Mouse (Mus musculus) G1E-ER4 (cell line): ENCODE data around the gene Wapl. TPM values are rescaled to one million over a fixed set of nuclear protein-coding genes. Genes with fewer than 3 reads are reported as not detected.

Experiments used
- GATA1 ChIP-seq: IDR thresholded peaks from one replicate; pipeline ENCODE4 v1.8.0; 2012; ENCODE audit warnings: low read length, inconsistent platforms
- polyA plus RNA-seq: library from polyadenylated mRNA; stranded (reverse); fragments of >175 nt; gene quantifications from 2 replicates; pipeline ENCODE4 v1.2.3, GENCODE M21; 2012

Gene Wapl
- 22.5 and 33.9 TPM in 2 replicates for polyA plus RNA-seq

DNA sequence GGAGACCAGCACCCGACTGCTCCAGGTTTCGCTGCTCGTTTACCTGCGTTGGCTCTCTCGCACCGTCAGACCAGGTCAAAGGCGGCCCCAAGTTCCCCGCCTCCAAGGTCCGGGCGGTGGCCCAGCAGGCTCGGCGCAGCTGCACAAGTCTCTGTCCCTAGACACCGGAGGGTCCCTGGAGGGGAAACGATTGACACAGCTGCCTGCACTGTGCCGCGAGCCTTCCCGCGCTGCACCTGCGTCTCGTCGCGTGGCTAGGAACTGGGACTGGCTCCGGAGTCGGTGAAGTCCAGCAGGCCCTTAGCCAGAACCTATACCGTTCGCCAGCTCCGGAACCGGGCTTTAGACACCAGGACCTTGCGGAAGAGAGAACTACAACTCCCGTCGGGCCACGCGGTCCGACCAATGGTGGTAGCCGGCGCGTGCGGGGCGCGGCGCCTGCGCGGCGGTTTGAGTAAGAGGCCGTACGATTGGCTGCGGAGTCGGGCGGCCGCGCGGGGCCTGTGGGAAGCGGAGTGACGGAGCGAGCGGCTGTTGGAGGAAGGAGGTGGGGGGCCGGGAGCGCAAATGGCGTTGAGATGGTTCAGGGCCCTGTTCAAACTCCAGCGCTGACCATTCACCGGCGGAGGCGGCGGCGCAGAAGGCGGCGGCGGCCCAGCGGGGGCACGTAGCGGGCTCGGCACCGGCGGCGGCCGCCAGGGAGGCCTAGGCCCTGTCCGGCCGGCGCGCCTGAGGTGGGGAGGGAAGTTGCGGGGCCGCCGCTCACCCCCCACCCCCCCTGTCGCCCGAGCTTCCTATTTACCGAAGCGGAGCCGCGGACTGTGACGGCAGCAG lies at the start of gene Wapl:
Gene Wapl, plus strand, starts transcription at position 534 of the 834 bp plus-strand sequence.
- no peak for TF ChIP-seq GATA1

DNA sequence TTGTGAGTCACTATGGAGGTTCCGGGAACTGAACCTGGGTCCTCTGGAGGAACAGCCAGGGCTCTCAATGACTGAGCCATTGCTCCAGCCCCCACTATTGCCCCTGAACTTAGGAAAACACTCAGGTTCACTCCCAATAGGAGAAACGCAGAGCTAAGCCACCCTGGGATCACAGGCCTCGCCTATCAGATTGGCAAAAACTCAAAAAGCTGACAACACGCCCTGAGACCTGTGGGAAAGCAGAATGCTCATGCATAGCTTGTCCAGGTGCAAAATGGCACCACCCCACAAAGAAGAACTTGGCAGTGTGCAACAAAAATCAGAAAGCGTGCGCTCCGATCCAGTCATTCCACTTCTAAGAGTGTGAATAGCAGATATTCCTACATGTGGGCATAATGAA lies 46.9 kb upstream of the Wapl start:
- no peak for TF ChIP-seq GATA1

DNA sequence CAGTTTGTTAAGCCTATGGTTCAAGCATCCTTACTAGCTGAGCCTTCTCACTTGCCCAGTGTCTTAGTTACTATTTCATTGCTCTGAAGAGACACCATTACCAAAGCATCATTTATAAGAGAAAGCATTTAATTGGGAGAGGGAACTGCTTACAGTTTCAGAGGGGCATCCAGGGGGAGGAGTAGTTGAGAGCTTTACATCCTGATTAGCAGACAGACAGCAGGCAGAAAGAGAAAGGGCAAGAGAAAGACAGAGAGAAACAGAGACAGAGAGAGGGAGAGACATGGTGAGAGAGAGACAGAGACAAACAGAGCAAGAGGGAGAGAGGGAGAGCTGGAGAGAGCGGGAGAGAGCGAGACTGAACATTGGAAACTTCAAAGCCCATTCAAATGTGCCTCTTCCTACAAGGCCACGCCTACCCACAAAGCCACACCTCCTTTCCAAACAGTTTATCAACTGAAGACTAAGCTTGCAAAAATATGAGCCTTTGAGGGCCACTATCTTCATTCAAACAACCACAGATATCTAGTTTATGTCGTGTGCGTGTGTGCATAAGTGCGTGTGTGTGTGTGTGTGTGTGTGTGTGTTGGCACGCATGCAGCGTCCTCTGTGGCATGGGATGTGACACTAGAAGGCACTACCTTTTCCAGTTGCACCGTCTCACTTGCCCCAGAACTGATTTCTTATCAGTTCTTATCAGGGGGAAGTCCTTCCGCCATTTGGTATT lies 40.8 kb upstream of the Wapl start:
- no peak for TF ChIP-seq GATA1

DNA sequence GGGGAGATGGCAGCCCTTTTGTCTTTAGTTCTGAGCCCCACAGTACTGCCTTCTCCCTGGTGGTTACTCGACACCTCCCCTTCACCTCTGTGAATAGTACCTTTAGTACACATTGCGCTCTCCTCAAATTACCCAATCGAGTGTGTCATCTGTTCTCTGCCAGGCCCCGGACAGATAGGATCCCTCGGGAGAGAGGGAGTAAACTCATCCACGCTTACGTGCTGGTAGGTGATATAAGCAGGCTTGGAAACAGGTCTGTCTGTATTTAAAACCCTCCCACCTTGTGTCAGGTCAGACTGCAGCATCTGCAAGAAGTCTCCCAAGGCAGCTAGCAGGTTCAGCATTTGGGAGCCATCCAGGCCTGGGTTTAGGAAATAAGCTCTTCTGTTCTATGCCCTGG lies 38.5 kb upstream of the Wapl start:
- TF ChIP-seq GATA1, result no peak

DNA sequence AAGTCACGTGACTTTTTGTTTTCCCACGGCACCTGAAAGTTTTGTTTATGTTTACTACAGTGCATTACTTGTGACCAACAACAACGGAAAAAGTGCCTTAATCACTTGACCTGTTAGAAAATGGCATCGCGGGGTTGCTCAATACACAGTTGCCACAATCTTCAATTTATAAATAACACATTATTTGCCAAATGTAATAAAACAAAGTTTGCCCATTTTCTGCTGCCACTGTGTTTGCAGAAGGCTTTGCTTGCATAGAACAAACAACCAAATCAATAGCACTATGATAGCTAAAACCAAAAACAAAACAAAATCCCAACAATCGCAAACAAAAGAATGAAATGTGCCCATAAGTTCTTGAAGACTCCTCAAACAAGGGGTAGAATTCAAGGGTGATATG lies 38.0 kb upstream of the Wapl start:
- TF ChIP-seq GATA1, result no peak

DNA sequence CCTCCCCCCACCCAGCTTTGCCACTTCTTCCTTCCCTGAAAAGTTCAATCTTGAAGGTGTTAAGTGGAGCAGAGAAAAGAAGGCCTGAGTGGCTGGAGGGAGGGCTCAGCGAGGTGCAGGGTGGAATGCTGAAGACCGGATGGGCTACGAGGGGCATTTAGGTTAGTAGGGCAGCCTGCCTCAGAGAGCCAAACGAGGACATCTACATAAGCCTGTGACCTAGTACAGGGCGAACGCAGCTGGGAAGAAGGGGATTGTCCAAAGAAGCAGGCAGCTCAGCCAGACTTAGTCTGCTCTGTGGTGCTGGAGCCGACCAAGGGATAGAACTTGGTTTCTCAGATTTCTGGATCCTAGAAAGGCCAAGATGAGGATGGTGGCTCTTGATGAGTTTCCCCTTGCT lies 29.6 kb upstream of the Wapl start:
- no peak for TF ChIP-seq GATA1

DNA sequence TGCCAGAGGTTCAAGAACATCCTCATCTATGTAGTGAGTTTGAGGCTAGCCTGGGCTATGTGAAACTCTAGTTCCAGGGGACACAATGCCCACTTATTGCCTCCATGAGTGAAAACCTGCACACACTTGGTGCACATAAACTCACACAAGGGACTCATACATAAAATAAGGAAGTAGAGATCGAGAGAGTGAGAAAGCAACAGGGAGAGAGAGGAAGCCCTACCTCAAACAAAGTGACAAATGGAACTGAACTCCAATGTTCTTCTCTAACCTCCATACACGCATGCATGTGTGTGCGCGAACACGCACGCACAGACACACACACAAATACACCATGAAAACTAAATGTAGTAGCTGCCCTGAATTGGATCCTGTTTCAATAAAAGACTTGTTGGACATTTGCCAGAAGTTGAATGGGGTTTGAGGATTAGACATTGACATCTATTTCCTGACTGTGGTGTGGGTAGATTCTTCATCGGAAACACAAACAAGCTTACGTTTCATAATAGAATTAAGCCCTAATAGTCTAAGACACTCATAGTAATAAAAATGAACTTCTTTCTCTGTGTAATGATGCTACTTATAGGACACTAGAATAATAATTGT lies 25.8 kb upstream of the Wapl start:
- TF ChIP-seq GATA1, result no peak

DNA sequence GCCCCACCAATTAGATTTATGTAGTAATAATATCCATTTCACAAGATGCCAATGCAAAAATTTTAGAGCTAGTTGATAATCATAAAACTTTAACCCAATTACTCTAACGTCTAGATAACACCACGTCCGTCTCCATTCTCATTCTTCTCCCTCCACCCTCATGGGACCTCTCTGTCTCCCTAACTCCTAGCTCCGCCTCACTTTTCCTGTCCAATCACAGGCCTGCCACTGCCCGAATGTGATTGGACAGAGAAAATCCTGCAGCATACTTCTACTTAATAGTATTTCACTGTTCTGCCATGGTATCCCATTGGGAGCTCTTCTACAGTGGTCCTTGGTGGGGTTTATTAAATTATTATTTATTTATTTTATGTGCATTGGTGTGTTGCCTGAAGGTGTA lies 16.6 kb upstream of the Wapl start:
- no peak for TF ChIP-seq GATA1

DNA sequence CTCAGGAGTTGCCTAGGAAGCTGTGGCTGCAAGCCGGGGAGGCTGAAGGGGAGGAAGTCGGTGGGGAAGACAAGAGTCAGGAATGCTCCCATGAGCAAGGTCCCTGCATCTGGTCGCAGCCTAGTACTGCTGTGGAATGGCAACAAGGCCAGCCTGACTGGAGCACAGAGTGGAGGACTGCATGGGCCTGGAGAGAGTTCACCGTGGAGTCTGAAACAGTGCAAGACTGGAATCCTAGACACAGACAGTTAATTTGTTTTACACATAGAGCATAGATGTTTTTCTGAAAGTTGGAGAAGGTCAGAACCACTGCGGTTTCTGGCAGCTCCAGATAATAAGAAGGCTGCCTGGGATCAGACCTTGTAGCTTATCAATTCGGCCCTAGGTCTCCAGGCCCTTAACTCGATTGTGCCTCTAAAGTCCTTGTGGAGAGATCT lies 13.4 kb upstream of the Wapl start:
- peak; percentile 93 for TF ChIP-seq GATA1

DNA sequence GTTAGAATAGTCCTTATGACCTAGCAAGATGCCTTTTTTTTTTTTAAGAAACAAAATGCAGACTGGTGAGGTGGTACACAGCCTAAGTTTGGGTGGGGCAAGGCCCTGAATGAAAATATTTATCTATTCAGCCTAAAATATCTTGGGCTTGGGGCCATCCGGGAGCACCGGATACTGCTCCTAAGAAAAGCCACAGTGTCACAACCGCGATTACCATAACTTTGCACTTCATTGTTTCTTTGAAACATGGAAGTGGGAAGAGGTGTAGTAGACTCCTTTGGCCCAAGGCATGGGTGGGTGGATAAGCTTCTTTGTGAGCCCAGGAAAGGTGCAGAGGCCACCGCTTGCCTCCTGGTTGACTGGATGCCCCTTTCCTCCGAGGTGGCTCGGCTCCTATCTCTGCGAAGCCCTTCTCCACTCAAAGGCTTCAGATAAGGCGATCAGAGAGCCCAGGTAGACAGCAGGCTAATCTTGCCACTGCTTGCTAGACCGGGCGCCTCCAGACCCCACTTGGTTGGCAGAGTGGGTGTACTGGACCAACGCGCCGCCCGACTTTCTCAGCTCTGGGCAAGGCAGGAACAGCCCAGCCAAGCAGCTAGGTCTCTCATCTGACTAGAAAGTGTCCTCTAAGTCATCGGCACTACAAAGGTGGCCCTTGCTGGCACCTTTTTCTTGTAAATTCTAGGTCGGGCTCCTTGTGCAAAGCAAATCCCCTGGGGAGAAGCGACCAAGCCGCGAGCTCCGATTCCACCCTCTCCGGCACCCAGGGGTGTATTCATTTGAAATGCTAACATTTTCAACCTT lies 12.7 kb upstream of the Wapl start:
- peak; percentile 1 for TF ChIP-seq GATA1

DNA sequence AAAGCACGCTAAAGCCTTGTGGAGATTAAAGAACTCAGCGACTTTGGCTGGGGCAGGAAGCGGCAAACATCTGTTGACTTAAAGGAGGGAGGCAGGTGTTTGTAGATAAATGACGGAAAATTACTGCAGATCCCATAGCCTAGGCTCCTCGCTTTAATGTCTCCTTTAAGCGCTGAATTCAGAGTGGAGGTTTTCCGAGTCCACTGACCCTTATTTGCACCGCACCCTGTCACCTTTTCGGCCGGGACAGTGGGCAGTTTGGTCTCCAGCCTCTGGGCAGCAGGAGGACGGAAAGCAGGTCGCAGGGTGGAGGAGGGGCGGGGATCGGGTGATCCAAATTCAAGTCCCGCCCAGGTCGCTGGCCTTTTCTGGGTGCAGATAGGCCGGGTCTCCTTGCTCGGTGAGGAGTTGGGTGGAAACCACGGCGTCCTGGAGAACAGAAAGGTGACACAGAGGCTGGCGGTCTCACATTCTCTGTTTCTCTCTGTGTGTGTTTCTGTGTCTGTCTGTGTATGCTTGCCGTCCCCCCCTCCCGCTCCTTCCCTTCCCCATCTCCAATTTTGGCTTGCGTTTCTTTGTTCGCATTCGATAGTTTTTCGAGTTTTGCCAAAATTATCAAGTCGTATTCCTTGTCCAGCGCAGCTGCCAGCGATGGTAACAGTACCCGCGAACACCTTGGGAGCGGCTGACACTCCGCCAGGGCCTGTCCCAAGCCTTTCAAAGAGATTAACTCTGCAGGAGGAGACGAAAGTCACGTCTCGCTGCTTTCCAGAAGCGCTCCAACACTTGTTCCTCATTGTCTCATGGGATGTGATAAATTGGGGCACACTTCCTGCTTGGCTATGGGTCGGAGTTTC lies 11.9 kb upstream of the Wapl start:
- TF ChIP-seq GATA1, result no peak

DNA sequence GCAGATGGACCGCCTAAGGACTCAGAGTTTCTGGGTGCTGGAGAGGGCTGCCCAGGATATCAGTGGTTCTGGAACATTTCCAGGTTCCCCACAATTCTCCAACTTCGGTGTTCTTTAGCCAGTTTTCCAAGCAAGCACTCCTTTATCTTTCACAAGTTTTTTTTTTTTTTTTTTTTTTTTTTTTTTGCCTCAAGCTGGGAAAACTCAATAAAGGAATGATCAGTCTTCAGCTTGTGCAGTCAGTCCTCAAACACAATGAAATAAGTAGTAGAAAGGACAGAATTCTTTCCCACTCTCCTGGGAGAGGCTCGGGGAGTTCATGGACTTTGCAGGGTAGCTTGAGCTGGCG lies 11.3 kb upstream of the Wapl start:
- no peak for TF ChIP-seq GATA1

DNA sequence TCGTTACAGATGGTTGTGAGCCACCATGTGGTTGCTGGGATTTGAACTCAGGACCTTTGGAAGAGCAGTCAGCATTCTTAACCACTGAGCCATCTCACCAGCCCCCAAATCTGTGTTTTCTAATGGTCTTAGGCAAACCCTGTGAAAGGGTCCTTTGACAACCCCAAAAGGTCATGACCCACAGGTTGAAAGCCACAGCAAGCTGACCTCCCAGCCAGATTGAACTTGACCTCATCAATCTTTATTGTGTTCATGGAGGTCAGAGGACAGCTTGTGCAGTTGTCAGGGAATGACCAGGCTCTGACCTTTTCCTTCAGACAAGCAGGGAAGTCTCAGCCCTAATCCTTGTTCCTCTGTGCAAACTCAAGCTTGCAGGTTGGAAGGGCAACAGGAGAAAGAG lies 10.3 kb upstream of the Wapl start:
- no peak for TF ChIP-seq GATA1

DNA sequence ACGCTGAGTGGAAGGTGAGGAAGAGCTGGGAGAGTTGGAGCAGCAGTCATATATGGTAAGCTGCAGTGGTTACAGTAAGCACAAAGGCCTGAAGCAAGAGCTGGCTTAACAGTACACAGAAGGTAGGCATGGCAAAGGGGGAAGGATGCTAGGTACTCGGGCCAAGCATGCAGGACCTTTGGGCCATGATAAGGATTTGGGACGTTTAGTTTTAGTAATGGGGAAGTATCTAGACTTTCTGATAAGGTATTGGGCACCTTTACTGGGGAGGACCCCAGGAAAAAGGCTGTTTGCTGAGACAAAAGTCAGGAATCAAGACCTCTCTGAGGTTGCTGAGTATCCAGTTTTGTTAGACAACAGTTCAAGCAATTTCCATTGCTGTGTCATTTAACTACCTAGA lies 4.6 kb upstream of the Wapl start:
- no peak for TF ChIP-seq GATA1

DNA sequence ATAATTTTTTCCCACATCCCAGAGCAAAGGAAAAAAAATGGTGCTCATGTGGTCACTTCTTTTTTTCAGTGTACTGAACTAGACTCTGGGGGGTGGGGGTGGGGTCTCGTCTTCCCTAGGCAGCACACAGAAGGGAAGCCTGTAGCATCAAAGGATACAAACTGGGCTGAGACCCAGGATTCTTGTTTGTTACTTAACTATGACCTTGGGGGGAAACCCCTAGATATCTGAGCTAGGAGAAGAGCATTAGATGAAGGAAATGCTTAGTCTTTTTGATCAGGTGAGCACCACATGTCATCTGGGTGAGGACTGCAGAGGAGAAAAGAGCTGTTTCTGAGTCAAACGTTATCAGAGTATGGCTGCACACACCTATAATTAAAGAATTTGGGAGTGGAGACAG lies 3.5 kb upstream of the Wapl start:
- no peak for TF ChIP-seq GATA1
